Comparison of ENCODE assay signal across 15 mouse cellular contexts in genomic region chr17:45335586-45336151, GRCm38 (mm10).
"Had no signal": no experiment of that assay in that cellular context is flagged by ENCODE, and none has a peak within 500 bp of the region (broad histone marks: within the 10 kb centered on the region; RNA-seq: fewer than 3 reads in every experiment).

No protein-coding gene starts in this region.

- H3K4me2 ChIP-seq: limb, embryonic 15.5 days; liver, embryonic 12.5 days; lung, embryonic 14.5 days; stomach, embryonic 15.5 days had no signal

- ATAC-seq: inflammation-experienced regulatory T-cells, adult 6 months; intestine, postnatal 0 days; liver, embryonic 12.5 days; midbrain, embryonic 16.5 days had no signal

- H3K27me3 ChIP-seq: liver, embryonic 12.5 days; stomach, embryonic 15.5 days had no signal

- H3K9me3 ChIP-seq: limb, embryonic 15.5 days; liver, embryonic 12.5 days; midbrain, embryonic 10.5 days; stomach, embryonic 15.5 days had no signal

- H3K4me1 ChIP-seq: liver, embryonic 12.5 days; midbrain, embryonic 10.5 days had no signal

- H3K27ac ChIP-seq: layer of hippocampus, adult 2 months; limb, embryonic 15.5 days; liver, embryonic 12.5 days; midbrain, embryonic 10.5 days; stomach, embryonic 15.5 days had no signal

- H3K4me3 ChIP-seq: layer of hippocampus, adult 2 months; limb, embryonic 15.5 days; liver, embryonic 12.5 days; midbrain, embryonic 10.5 days; stomach, embryonic 15.5 days had no signal

- H3K36me3 ChIP-seq: limb, embryonic 15.5 days; liver, embryonic 12.5 days; midbrain, embryonic 10.5 days; stomach, embryonic 15.5 days had no signal

- H3K9ac ChIP-seq: limb, embryonic 15.5 days; liver, embryonic 12.5 days; lung, embryonic 14.5 days; stomach, embryonic 15.5 days had no signal

- DNase-seq: kidney, adult 9 months; kidney, postnatal 4 days; left cerebral cortex, postnatal 4 days; lung, postnatal 10 days; lung, postnatal 4 days; thymus, postnatal 36 days had no signal
